Mouse (Mus musculus): ENCODE results near the gene Dnm1l. TPM values are rescaled to one million over a fixed set of nuclear protein-coding genes. Genes with fewer than 3 reads are reported as not detected.
A peak's percentile ranks its signal among the peaks of the same experiment; 100 is the strongest.

The Dnm1l gene
- total and polyA plus RNA-seq, 3 experiments, result 55.8 to 91.7 (median 83.1) TPM

GRCm38 (mm10) chr16:16325775-16326336 lies 32.9 kb downstream of the Dnm1l start:
- Histone ChIP-seq H3K27ac (ENCODE audit: insufficient read depth, low read depth) (no peak overlapping the region), H3K36me3 (replicated peaks in 1 of 2; ENCODE audit: control insufficient read depth in 1 of 2, insufficient read depth in 1 of 2, low read length in 1 of 2) (peaks cover 36 to 78% of the 10 kb centered on the region in 2 experiments), H3K27me3 (replicated peaks) (no peaks in the 10 kb centered on the region), H3K4me1 (ENCODE audit: control insufficient read depth in 1 of 2, insufficient read depth in 2 of 2) (no peaks in the 10 kb centered on the region), H3K4me2 (ENCODE audit: insufficient read depth, low read depth, poor library complexity, severe bottlenecking) (no peak overlapping the region), H3K79me2 (replicated peaks; ENCODE audit: control insufficient read depth, extremely low read depth, insufficient read depth, poor library complexity, severe bottlenecking) (no peaks in the 10 kb centered on the region; the same call in 1 of the 2 replicates), H3K9ac (ENCODE audit: insufficient read depth, low read depth) (no peak overlapping the region), H3K9me3 (replicated peaks; ENCODE audit: low read length) (no peaks in the 10 kb centered on the region), H3K4me3 (replicated peaks in 1 of 3; ENCODE audit: low read depth in 2 of 3, low read length in 2 of 3, poor library complexity in 1 of 3) (no peak overlapping the region)
- TF ChIP-seq SIN3A (IDR thresholded peaks at IDR 0.05; ENCODE audit: low read length), result no peak
- TF ChIP-seq RCOR1 (conservative IDR thresholded peaks at IDR 0.05; ENCODE audit: low read depth, low read length), result no peak
- in situ Hi-C loops (cut with MboI; ENCODE audit: low pct_ligation_motif_present, low pct_unique_long_range_greater_than_20kb, low sequenced_read_pairs), result no loop called here
- DNase-seq (ENCODE audit: extremely low read depth), result no peak
- dilution Hi-C loops (cut with MboI; ENCODE audit: extremely low pct_ligation_motif_present, extremely low pct_unique_long_range_greater_than_20kb, low sequenced_read_pairs), result no loop called here

GRCm38 (mm10) chr16:16311319-16311718 lies 47.4 kb downstream of the Dnm1l start:
- in situ Hi-C loops (cut with MboI; ENCODE audit: low pct_ligation_motif_present, low pct_unique_long_range_greater_than_20kb, low sequenced_read_pairs), result no loop called here

GRCm38 (mm10) chr16:16303888-16304287 lies 54.9 kb downstream of the Dnm1l start:
- peak overlapping the region; percentile 83 to 94 (median 85) for H3K4me3 ChIP-seq (replicated peaks in 1 of 3; ENCODE audit: low read depth in 2 of 3, low read length in 2 of 3, poor library complexity in 1 of 3)
- H3K4me1 ChIP-seq (ENCODE audit: control insufficient read depth in 1 of 2, insufficient read depth in 2 of 2), result peaks cover 3 to 28% of the 10 kb centered on the region in 2 experiments; a peak in 3 of 4 replicates
- peaks cover 20 to 31% of the 10 kb centered on the region in 2 experiments for H3K36me3 ChIP-seq (replicated peaks in 1 of 2; ENCODE audit: control insufficient read depth in 1 of 2, insufficient read depth in 1 of 2, low read length in 1 of 2)
- peaks cover 26% of the 10 kb centered on the region for H3K79me2 ChIP-seq (replicated peaks; ENCODE audit: control insufficient read depth, extremely low read depth, insufficient read depth, poor library complexity, severe bottlenecking)
- H3K4me2 ChIP-seq (ENCODE audit: insufficient read depth, low read depth, poor library complexity, severe bottlenecking), result peak overlapping the region; percentile 100
- H3K9me3 ChIP-seq (replicated peaks; ENCODE audit: low read length), result no peaks in the 10 kb centered on the region
- TF ChIP-seq MAZ (IDR thresholded peaks at IDR 0.05; ENCODE audit: low read depth, low read length), result no peak
- peak in 1 of 2 experiments; percentile 53; a peak in 2 of 4 replicates for TF ChIP-seq CTCF (conservative IDR thresholded peaks at IDR 0.05 in 1 of 2, IDR thresholded peaks at IDR 0.05 in 1 of 2; ENCODE audit: low read depth in 2 of 2, low read length in 2 of 2)
- TF ChIP-seq MYC (IDR thresholded peaks at IDR 0.05; ENCODE audit: low read depth, low read length), result peak; percentile 87
- TF ChIP-seq POLR2AphosphoS2 (IDR thresholded peaks at IDR 0.05; ENCODE audit: low read depth, low read length), result no peak
- TF ChIP-seq NELFE (IDR thresholded peaks at IDR 0.05; ENCODE audit: low read depth, low read length), result no peak
- 0 out of 2 replicates have a peak, but pooled peaks have one; percentile 7 for TF ChIP-seq ZNF384 (IDR thresholded peaks at IDR 0.05; ENCODE audit: low read depth, low read length)
- TF ChIP-seq RAD21 (IDR thresholded peaks at IDR 0.05; ENCODE audit: low read depth, low read length), result peak; percentile 40
- peak; percentile 26 for TF ChIP-seq SMC3 (IDR thresholded peaks at IDR 0.05; ENCODE audit: low read depth, low read length)
- 0 out of 2 replicates have a peak, but pooled peaks have one; percentile 54 for TF ChIP-seq SIN3A (IDR thresholded peaks at IDR 0.05; ENCODE audit: low read length)
- in situ Hi-C loops (cut with MboI; ENCODE audit: low pct_ligation_motif_present, low pct_unique_long_range_greater_than_20kb, low sequenced_read_pairs) (loop anchor here (5.0 to 10.0 kb wide), 2 partner anchors 107 to 281 kb away; no protein-coding TSS in a partner anchor), dilution Hi-C loops (cut with MboI; ENCODE audit: extremely low pct_ligation_motif_present, extremely low pct_unique_long_range_greater_than_20kb, low sequenced_read_pairs) (no loop called here)
- H3K27me3 ChIP-seq (replicated peaks), result no peaks in the 10 kb centered on the region
- peak overlapping the region; percentile 89 for H3K9ac ChIP-seq (ENCODE audit: insufficient read depth, low read depth)
- H3K27ac ChIP-seq (ENCODE audit: insufficient read depth, low read depth), result 0 out of 2 replicates have a peak overlapping the region, but pooled peaks have one; percentile 41
- DNase-seq (ENCODE audit: extremely low read depth), result peak; percentile 45

More at GRCm38 (mm10) chr16:16311319-16311718, 47.4 kb downstream of the Dnm1l start:
- Histone ChIP-seq H3K36me3 (replicated peaks in 1 of 2; ENCODE audit: control insufficient read depth in 1 of 2, insufficient read depth in 1 of 2, low read length in 1 of 2) (peaks cover 51 to 84% of the 10 kb centered on the region in 2 experiments), H3K27me3 (replicated peaks) (no peaks in the 10 kb centered on the region), H3K4me3 (replicated peaks in 1 of 3; ENCODE audit: low read depth in 2 of 3, low read length in 2 of 3, poor library complexity in 1 of 3) (no peak overlapping the region), H3K79me2 (replicated peaks; ENCODE audit: control insufficient read depth, extremely low read depth, insufficient read depth, poor library complexity, severe bottlenecking) (0 out of 2 replicates have a peak, but pooled peaks cover 3% of the 10 kb centered on the region), H3K9me3 (replicated peaks; ENCODE audit: low read length) (no peaks in the 10 kb centered on the region), H3K9ac (ENCODE audit: insufficient read depth, low read depth) (no peak overlapping the region), H3K4me1 (ENCODE audit: control insufficient read depth in 1 of 2, insufficient read depth in 2 of 2) (peaks cover 0 to 8% of the 10 kb centered on the region in 2 experiments; a peak in 1 of 4 replicates), H3K4me2 (ENCODE audit: insufficient read depth, low read depth, poor library complexity, severe bottlenecking) (no peak overlapping the region), H3K27ac (ENCODE audit: insufficient read depth, low read depth) (no peak overlapping the region)
- no peak for TF ChIP-seq EP300 (IDR thresholded peaks at IDR 0.05; ENCODE audit: low read length)
- TF ChIP-seq MYC (IDR thresholded peaks at IDR 0.05; ENCODE audit: low read depth, low read length), result no peak
- no peak for TF ChIP-seq JUND (conservative IDR thresholded peaks at IDR 0.05; ENCODE audit: low read depth, low read length)
- no peak for TF ChIP-seq BHLHE40 (IDR thresholded peaks at IDR 0.05; ENCODE audit: low read depth, low read length)
- TF ChIP-seq CHD2 (IDR thresholded peaks at IDR 0.05; ENCODE audit: low read length), result no peak
- TF ChIP-seq UBTF (IDR thresholded peaks at IDR 0.05; ENCODE audit: low read depth, low read length), result no peak
- TF ChIP-seq NRF1 (IDR thresholded peaks at IDR 0.05; ENCODE audit: low read depth, low read length), result no peak
- no peak for DNase-seq (ENCODE audit: extremely low read depth)
- dilution Hi-C loops (cut with MboI; ENCODE audit: extremely low pct_ligation_motif_present, extremely low pct_unique_long_range_greater_than_20kb, low sequenced_read_pairs), result no loop called here
